Mouse (Mus musculus): ENCODE results near the gene Ndrg3.
"Not testable (repeated sequence)": the region's sequence is repeated elsewhere in the genome, so short reads cannot be mapped to it uniquely, and the experiment has no call there.

The Ndrg3 gene

GRCm38 (mm10) chr2:156996576-156996975 is 4.7 kb upstream of the Ndrg3 start:
- peak; percentile 70 for DNase-seq

- peak; percentile 52 for DNase-seq
Observed at GRCm38 (mm10) chr2:156990727-156991431, 977 bp downstream of the Ndrg3 start.

GRCm38 (mm10) chr2:156987316-156987715 is 4.5 kb downstream of the Ndrg3 start:
- no peak for DNase-seq

- peak; percentile 44 for DNase-seq
Observed at GRCm38 (mm10) chr2:156982864-156983263, 9.0 kb downstream of the Ndrg3 start.

- no peak for DNase-seq
Observed at GRCm38 (mm10) chr2:156981291-156981690, 10.6 kb downstream of the Ndrg3 start.

- no peak for DNase-seq
Observed at GRCm38 (mm10) chr2:156980059-156980458, 11.8 kb downstream of the Ndrg3 start.

- no peak for DNase-seq
Observed at GRCm38 (mm10) chr2:156976711-156977110, 15.1 kb downstream of the Ndrg3 start.

GRCm38 (mm10) chr2:156974967-156975366 is 16.9 kb downstream of the Ndrg3 start:
- no peak for DNase-seq

GRCm38 (mm10) chr2:156973316-156974100 is 18.3 kb downstream of the Ndrg3 start:
- DNase-seq: peak; percentile 72

- DNase-seq: no peak
Observed at GRCm38 (mm10) chr2:156970253-156970652, 21.6 kb downstream of the Ndrg3 start.

- no peak for DNase-seq
Observed at GRCm38 (mm10) chr2:156968501-156968900, 23.4 kb downstream of the Ndrg3 start.

- DNase-seq: no peak
Observed at GRCm38 (mm10) chr2:156967388-156967787, 24.5 kb downstream of the Ndrg3 start.

- DNase-seq: no peak
Observed at GRCm38 (mm10) chr2:156963891-156964290, 28.0 kb downstream of the Ndrg3 start.

- no peak for DNase-seq
Observed at GRCm38 (mm10) chr2:156958496-156959252, 33.2 kb downstream of the Ndrg3 start.

- DNase-seq: no peak
Observed at GRCm38 (mm10) chr2:156957035-156957434, 34.8 kb downstream of the Ndrg3 start.

GRCm38 (mm10) chr2:156956306-156956705 is 35.5 kb downstream of the Ndrg3 start:
- no peak for DNase-seq

- no peak for DNase-seq
Observed at GRCm38 (mm10) chr2:156954463-156954862, 37.4 kb downstream of the Ndrg3 start.

- no peak for DNase-seq
Observed at GRCm38 (mm10) chr2:156951301-156952094, 40.4 kb downstream of the Ndrg3 start.

- no peak for DNase-seq
Observed at GRCm38 (mm10) chr2:156950816-156951215, 41.0 kb downstream of the Ndrg3 start.

GRCm38 (mm10) chr2:156941523-156941922 is 50.3 kb downstream of the Ndrg3 start:
- DNase-seq: not testable (repeated sequence)

GRCm38 (mm10) chr2:156939926-156940325 is 51.9 kb downstream of the Ndrg3 start:
- DNase-seq: peak; percentile 79

- DNase-seq: no peak
Observed at GRCm38 (mm10) chr2:156937795-156938194, 54.1 kb downstream of the Ndrg3 start.

- no peak for DNase-seq
Observed at GRCm38 (mm10) chr2:156935005-156935404, 56.9 kb downstream of the Ndrg3 start.
